Mouse (Mus musculus): ENCODE measurements around the gene BC024978.

DNA sequence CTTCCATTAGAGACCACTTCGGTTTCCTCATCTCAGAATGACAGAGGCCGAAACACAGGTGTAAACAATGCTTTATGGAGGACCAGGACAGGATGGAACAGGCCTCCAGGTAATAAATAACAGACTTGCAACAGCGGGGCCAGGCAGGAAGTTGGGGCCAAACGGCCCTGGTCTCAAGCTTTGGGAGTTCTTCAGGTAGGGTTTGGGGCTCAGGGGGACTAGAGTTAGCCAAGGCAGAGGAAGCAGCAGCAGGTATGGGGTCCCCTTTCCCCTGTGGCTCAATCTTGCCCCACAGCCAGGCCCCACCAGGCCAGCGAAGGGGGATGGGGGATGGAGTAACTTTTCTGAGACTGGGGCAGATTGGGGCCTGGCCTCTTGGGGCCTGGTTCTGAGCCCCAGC lies 27.2 kb upstream of the BC024978 start:
- TF ChIP-seq CTCF (IDR thresholded peaks at IDR 0.05; ENCODE audit: control insufficient read depth, insufficient read depth, insufficient read length), result no peak
- no peak for TF ChIP-seq MAX (IDR thresholded peaks at IDR 0.05)
- TF ChIP-seq MYOG (IDR thresholded peaks at IDR 0.05; ENCODE audit: control insufficient read depth, extremely low read depth, insufficient read length), result no peak
- TF ChIP-seq USF1 (IDR thresholded peaks at IDR 0.05; ENCODE audit: low read depth), result no peak
- no peak for TF ChIP-seq CEBPB (IDR thresholded peaks at IDR 0.05; ENCODE audit: low read depth)
- no peak for TF ChIP-seq MYOD1 (IDR thresholded peaks at IDR 0.05; ENCODE audit: control insufficient read depth, insufficient read length, low read depth)
